ENCODE assay signal across 1 mouse cellular context in genomic region chr4:136071178-136071714, GRCm38 (mm10).
A peak's percentile ranks its signal among the peaks of the same experiment; 100 is the strongest.
TF ChIP-seq lines count a peak whose summit lies in the region.

No protein-coding gene starts in this region.

TF ChIP-seq in CH12.LX, 34 proteins besides CTCF, POLR2A, EP300 and RAD21 (continued from another document):
- TF ChIP-seq ZMIZ1 (IDR thresholded peaks at IDR 0.05; ENCODE audit: low read depth, low read length) (no peak), USF2 (conservative IDR thresholded peaks at IDR 0.05; ENCODE audit: low read depth, low read length) (no peak), ZC3H11A (IDR thresholded peaks at IDR 0.05; ENCODE audit: low read depth, low read length) (peak; percentile 2; the same call in 1 of the 2 replicates)
TF ChIP-seq in CH12.LX: peak in this region for 2.
